Mouse (Mus musculus) ES-E14 (cell line): ENCODE measurements around the gene Ascc1. TPM values are rescaled to one million over a fixed set of nuclear protein-coding genes. Genes with fewer than 3 reads are reported as not detected.
"Not testable (repeated sequence)": the region's sequence is repeated elsewhere in the genome, so short reads cannot be mapped to it uniquely, and the experiment has no call there.

Experiments used
- DNase-seq: peaks from one replicate; pipeline ENCODE4 v3.0.0-alpha.2; 2013; ENCODE audit warnings: low read depth, low spot score
- H3K27ac ChIP-seq: 2 replicates; pipeline ENCODE4 v1.5.1; 2012; ENCODE audit warnings: low read depth, mild to moderate bottlenecking, low read length, moderate library complexity, mixed read lengths; ENCODE audit not compliant: poor library complexity, insufficient read depth, severe bottlenecking
- H3K36me3 ChIP-seq: 2 replicates; pipeline ENCODE4 v1.6.1; 2012; ENCODE audit warnings: mild to moderate bottlenecking, low read length, moderate library complexity, mixed read lengths; ENCODE audit not compliant: control insufficient read depth, poor library complexity, insufficient read depth, severe bottlenecking
- H3K4me1 ChIP-seq, 2 experiments: fragments of 150-350 bp in 1 of 2; sonication (generic) in 1 of 2; 2 replicates each; pipeline ENCODE4 v1.6.1; 2012; ENCODE audit warnings: low read length in 2 of 2, mild to moderate bottlenecking in 1 of 2, mixed read lengths in 1 of 2; ENCODE audit not compliant: control insufficient read depth in 2 of 2, insufficient read depth in 2 of 2, poor library complexity in 1 of 2
- H3K4me3 ChIP-seq, 2 experiments: fragments of 150-350 bp in 1 of 2; sonication (generic) in 1 of 2; 2 replicates each; pipeline ENCODE4 v1.5.1; 2012; ENCODE audit warnings: low read length in 2 of 2, low read depth in 1 of 2, mild to moderate bottlenecking in 1 of 2, mixed read lengths in 1 of 2; ENCODE audit not compliant: insufficient read depth in 1 of 2, poor library complexity in 1 of 2, severe bottlenecking in 1 of 2
- H3K9ac ChIP-seq: 2 replicates; pipeline ENCODE4 v1.6.1; 2012; ENCODE audit warnings: low read depth, mild to moderate bottlenecking, low read length, mixed read lengths; ENCODE audit not compliant: poor library complexity, insufficient read depth, severe bottlenecking
- H3K9me3 ChIP-seq: fragments of 150-350 bp; sonication (generic); 2 replicates; pipeline ENCODE4 v1.6.1; 2012; ENCODE audit warnings: low read depth, mild to moderate bottlenecking, low read length; ENCODE audit not compliant: control insufficient read depth, insufficient read depth
- CHD2 ChIP-seq: IDR thresholded peaks from 2 replicates; pipeline ENCODE4 v1.6.1; 2014; ENCODE audit warnings: mild to moderate bottlenecking, low read depth, low read length, inconsistent platforms
- HCFC1 ChIP-seq: IDR thresholded peaks from 2 replicates; pipeline ENCODE4 v1.6.1; 2012; ENCODE audit warnings: low read length, inconsistent platforms, borderline replicate concordance; ENCODE audit not compliant: insufficient read depth
- MAFK ChIP-seq: IDR thresholded peaks from 2 replicates; pipeline ENCODE4 v1.6.1; 2014; ENCODE audit warnings: mild to moderate bottlenecking, low read depth, low read length, inconsistent platforms; ENCODE audit not compliant: insufficient read depth
- ZC3H11A ChIP-seq: IDR thresholded peaks from 2 replicates; pipeline ENCODE4 v1.6.1; 2012; ENCODE audit warnings: low read depth, mild to moderate bottlenecking, inconsistent platforms, low read length, borderline replicate concordance
- ZNF384 ChIP-seq: IDR thresholded peaks from 2 replicates; pipeline ENCODE4 v1.6.1; 2012; ENCODE audit warnings: low read depth, low read length, inconsistent platforms
- in situ Hi-C, 2 experiments: fragments of 600-800 bp; cut with MboI; formaldehyde crosslinking; loops; one replicate each; pipeline ENCODE4 v1.15.1; 2025; ENCODE audit warnings: low sequenced_read_pairs in 2 of 2, inconsistent platforms in 1 of 2; ENCODE audit not compliant: unreplicated experiment in 2 of 2
- total RNA-seq: library from RNA; depleted of rRNA; stranded (reverse); fragments of 300-350 nt; gene quantifications from 2 replicates; pipeline ENCODE4 v1.2.3, GENCODE M21; 2012

Gene Ascc1
- total RNA-seq, 1 experiment: 18.8 TPM

- in situ Hi-C loops: no loop called here
- H3K36me3 ChIP-seq: peaks cover 26% of the 10 kb centered on the region
- H3K9me3 ChIP-seq: no peaks in the 10 kb centered on the region
Measured at GRCm38 (mm10) chr10:59991262-59991880, 11.2 kb upstream of the Ascc1 start.

GRCm38 (mm10) chr10:59992024-59992423, 10.6 kb upstream of the Ascc1 start:
- H3K36me3 ChIP-seq: peaks cover 26% of the 10 kb centered on the region
- no peak overlapping the region for H3K9ac ChIP-seq
- TF ChIP-seq ZNF384: no peak
- no peak for TF ChIP-seq HCFC1
- no peak for TF ChIP-seq ZC3H11A
- no peak for TF ChIP-seq CHD2
- TF ChIP-seq MAFK: no peak

More at GRCm38 (mm10) chr10:59991262-59991880, 11.2 kb upstream of the Ascc1 start:
- Histone ChIP-seq H3K9ac (no peak overlapping the region), H3K27ac (no peak overlapping the region), H3K4me1 (no peaks in the 10 kb centered on the region), H3K4me3 (no peak overlapping the region)
- DNase-seq: no peak
- no peak for TF ChIP-seq ZC3H11A

GRCm38 (mm10) chr10:59993813-59994212, 8.8 kb upstream of the Ascc1 start:
- DNase-seq, H3K9ac ChIP-seq, H3K4me1 ChIP-seq, in situ Hi-C loops, H3K9me3 ChIP-seq, H3K27ac ChIP-seq, H3K4me3 ChIP-seq: not testable (repeated sequence)
- peak; percentile 77 for TF ChIP-seq ZNF384
- H3K36me3 ChIP-seq: peaks cover 16% of the 10 kb centered on the region

More at GRCm38 (mm10) chr10:59992024-59992423, 10.6 kb upstream of the Ascc1 start:
- H3K4me3 ChIP-seq: no peak overlapping the region
- no peak overlapping the region for H3K27ac ChIP-seq
- in situ Hi-C loops: no loop called here
- DNase-seq: no peak
- H3K9me3 ChIP-seq: no peaks in the 10 kb centered on the region
- H3K4me1 ChIP-seq: no peaks in the 10 kb centered on the region

- TF ChIP-seq ZNF384: no peak
- no peak for TF ChIP-seq HCFC1
- TF ChIP-seq MAFK: no peak
- H3K27ac ChIP-seq: no peak overlapping the region
- H3K4me1 ChIP-seq: peaks cover 0 to 3% of the 10 kb centered on the region in 2 experiments; a peak in 1 of 4 replicates
- DNase-seq: no peak
- no peak overlapping the region for H3K9ac ChIP-seq
- no peak overlapping the region for H3K4me3 ChIP-seq
- H3K9me3 ChIP-seq: no peaks in the 10 kb centered on the region
- in situ Hi-C loops: no loop called here
- peaks cover 6% of the 10 kb centered on the region; the same call in 1 of the 2 replicates for H3K36me3 ChIP-seq
Measured at GRCm38 (mm10) chr10:59995889-59996288, 6.7 kb upstream of the Ascc1 start.

GRCm38 (mm10) chr10:59997591-59997990, 5.0 kb upstream of the Ascc1 start:
- TF ChIP-seq ZC3H11A: no peak
- TF ChIP-seq ZNF384: no peak
- TF ChIP-seq MAFK: no peak
- no peak for TF ChIP-seq CHD2
- no peak for TF ChIP-seq HCFC1
- in situ Hi-C loops: no loop called here
- peaks cover 6% of the 10 kb centered on the region; the same call in 1 of the 2 replicates for H3K36me3 ChIP-seq

More at GRCm38 (mm10) chr10:59997591-59997990, 5.0 kb upstream of the Ascc1 start:
- H3K9ac ChIP-seq: no peak overlapping the region
- H3K4me3 ChIP-seq: no peak overlapping the region
- H3K27ac ChIP-seq: no peak overlapping the region
- peak; percentile 54 for DNase-seq
- no peaks in the 10 kb centered on the region for H3K9me3 ChIP-seq
- H3K4me1 ChIP-seq: peaks cover 0 to 3% of the 10 kb centered on the region in 2 experiments; a peak in 1 of 4 replicates
